ENCODE assay signal across 10 mouse cellular contexts in genomic region chr12:47163171-47163570, GRCm38 (mm10).
A peak's percentile ranks its signal among the peaks of the same experiment; 100 is the strongest.
DNase-seq lines count a peak whose midpoint lies in the region; ATAC-seq lines count a peak whose summit lies in the region.
"Had no signal": no experiment of that assay in that cellular context is flagged by ENCODE, and none has a peak within 500 bp of the region (broad histone marks: within the 10 kb centered on the region; RNA-seq: fewer than 3 reads in every experiment).

No protein-coding gene starts in this region.

- H3K9ac ChIP-seq in heart, embryonic 16.5 days (ENCODE audit: low read length): no peak overlapping the region
- H3K9ac ChIP-seq in embryonic facial prominence, embryonic 14.5 days (ENCODE audit: low read depth, low read length): no peak overlapping the region
- H3K9ac ChIP-seq in hindbrain, embryonic 15.5 days: peak overlapping the region; percentile 28; the same call in 1 of the 2 replicates
- H3K9ac ChIP-seq in neural tube, embryonic 14.5 days (replicated peaks; ENCODE audit: low read depth, low read length): 0 out of 2 replicates have a peak overlapping the region, but pooled peaks have one; percentile 8
- H3K9ac ChIP-seq: limb, embryonic 15.5 days had no signal

- H3K36me3 ChIP-seq in heart, embryonic 16.5 days (ENCODE audit: control insufficient read depth, insufficient read depth): no peaks in the 10 kb centered on the region
- H3K36me3 ChIP-seq in embryonic facial prominence, embryonic 14.5 days (ENCODE audit: control insufficient read depth, insufficient read depth, low read length): no peaks in the 10 kb centered on the region
- H3K36me3 ChIP-seq in hindbrain, embryonic 15.5 days: no peaks in the 10 kb centered on the region
- H3K36me3 ChIP-seq in neural tube, embryonic 14.5 days (ENCODE audit: control insufficient read depth, insufficient read depth, low read length): no peaks in the 10 kb centered on the region
- H3K36me3 ChIP-seq: limb, embryonic 15.5 days had no signal

- H3K4me3 ChIP-seq in heart, embryonic 16.5 days (ENCODE audit: low read length): peak overlapping the region; percentile 10; the same call in 1 of the 2 replicates
- no peak overlapping the region for H3K4me3 ChIP-seq in embryonic facial prominence, embryonic 14.5 days (ENCODE audit: low read depth, low read length)
- H3K4me3 ChIP-seq in hindbrain, embryonic 15.5 days: no peak overlapping the region
- no peak overlapping the region for H3K4me3 ChIP-seq in neural tube, embryonic 14.5 days (ENCODE audit: low read depth, low read length)
- H3K4me3 ChIP-seq: limb, embryonic 15.5 days had no signal

- H3K4me2 ChIP-seq in heart, embryonic 16.5 days (ENCODE audit: low read depth, low read length): peak overlapping the region; percentile 46
- H3K4me2 ChIP-seq in embryonic facial prominence, embryonic 14.5 days (ENCODE audit: low read depth, low read length): peak overlapping the region; percentile 14; the same call in 1 of the 2 replicates
- H3K4me2 ChIP-seq in hindbrain, embryonic 15.5 days: peak overlapping the region; percentile 42
- peak overlapping the region; percentile 41 for H3K4me2 ChIP-seq in neural tube, embryonic 14.5 days (ENCODE audit: low read depth, low read length)
- H3K4me2 ChIP-seq: limb, embryonic 15.5 days had no signal

- no peak overlapping the region for H3K27ac ChIP-seq in heart, embryonic 16.5 days (ENCODE audit: low read length)
- H3K27ac ChIP-seq in embryonic facial prominence, embryonic 14.5 days (replicated peaks; ENCODE audit: low read depth, low read length): no peak overlapping the region
- peak overlapping the region; percentile 75 for H3K27ac ChIP-seq in hindbrain, embryonic 15.5 days (replicated peaks)
- H3K27ac ChIP-seq in neural tube, embryonic 14.5 days (ENCODE audit: low read depth, low read length): peak overlapping the region; percentile 66
- H3K27ac ChIP-seq: limb, embryonic 15.5 days had no signal

- H3K9me3 ChIP-seq in heart, embryonic 16.5 days (replicated peaks; ENCODE audit: control insufficient read depth, low read length): no peaks in the 10 kb centered on the region
- no peaks in the 10 kb centered on the region for H3K9me3 ChIP-seq in embryonic facial prominence, embryonic 14.5 days (ENCODE audit: control insufficient read depth, low read length)
- H3K9me3 ChIP-seq in hindbrain, embryonic 15.5 days: no peaks in the 10 kb centered on the region
- H3K9me3 ChIP-seq in neural tube, embryonic 14.5 days (ENCODE audit: control insufficient read depth, low read length): no peaks in the 10 kb centered on the region
- H3K9me3 ChIP-seq: limb, embryonic 15.5 days had no signal

- no peaks in the 10 kb centered on the region for H3K27me3 ChIP-seq in heart, embryonic 16.5 days (ENCODE audit: control insufficient read depth, insufficient read depth, low read length)
- no peaks in the 10 kb centered on the region for H3K27me3 ChIP-seq in embryonic facial prominence, embryonic 14.5 days (replicated peaks; ENCODE audit: control insufficient read depth, insufficient read depth, low read length)
- H3K27me3 ChIP-seq in hindbrain, embryonic 15.5 days: no peaks in the 10 kb centered on the region
- H3K27me3 ChIP-seq in neural tube, embryonic 14.5 days (ENCODE audit: control insufficient read depth, insufficient read depth, low read length): no peaks in the 10 kb centered on the region
- H3K27me3 ChIP-seq: CH12.LX; limb, embryonic 15.5 days had no signal

- intact Hi-C loops in heart, postnatal 14 days (cut with DNase I): no loop called here

- ATAC-seq in heart, embryonic 16.5 days (replicated peaks; ENCODE audit: extremely low read depth, insufficient read depth, low FRiP score): no peak
- no peak for ATAC-seq in embryonic facial prominence, embryonic 14.5 days (ENCODE audit: low read depth)
- peak; percentile 37 for ATAC-seq in hindbrain, embryonic 15.5 days (ENCODE audit: low FRiP score, low read depth)
- ATAC-seq in neural tube, embryonic 14.5 days (ENCODE audit: low read depth): peak; percentile 80
- ATAC-seq: inflammation-experienced regulatory T-cells, adult 6 months had no signal

- 0 out of 2 replicates have a peak, but pooled peaks cover 4% of the 10 kb centered on the region for H3K4me1 ChIP-seq in heart, embryonic 16.5 days (ENCODE audit: control insufficient read depth, insufficient read depth, low read length)
- H3K4me1 ChIP-seq in embryonic facial prominence, embryonic 14.5 days (ENCODE audit: control insufficient read depth, insufficient read depth, low read length): peaks cover 7% of the 10 kb centered on the region; the same call in 1 of the 2 replicates
- H3K4me1 ChIP-seq in hindbrain, embryonic 15.5 days (replicated peaks): peaks cover 19% of the 10 kb centered on the region
- peaks cover 13% of the 10 kb centered on the region for H3K4me1 ChIP-seq in neural tube, embryonic 14.5 days (ENCODE audit: control insufficient read depth, insufficient read depth, low read length)

- no peak for DNase-seq in heart, postnatal 14 days
- no peak for DNase-seq in embryonic facial prominence, embryonic 14.5 days (ENCODE audit: low spot score)
- no peak for DNase-seq in ovary, postnatal 36 days (ENCODE audit: low spot score)
- no peak for DNase-seq in right cerebral cortex, postnatal 14 days

- WGBS in heart, embryonic 16.5 days: 60% methylated on average over 1 of the region's 1 CpGs
- 33% methylated on average over 1 of the region's 1 CpGs for WGBS in embryonic facial prominence, embryonic 14.5 days
- WGBS in hindbrain, embryonic 15.5 days: 4% methylated on average over 1 of the region's 1 CpGs
- 16% methylated on average over 1 of the region's 1 CpGs for WGBS in neural tube, embryonic 14.5 days

Comparison
In these comparisons a context has a peak if more than half of its experiments do, and no peak if none do; other contexts are left out.
1. ATAC-seq: peak in hindbrain, embryonic 15.5 days (single experiment) and neural tube, embryonic 14.5 days (single experiment); none in heart, embryonic 16.5 days (single experiment) and embryonic facial prominence, embryonic 14.5 days (single experiment).
2. H3K27ac ChIP-seq: peak in hindbrain, embryonic 15.5 days (single experiment) and neural tube, embryonic 14.5 days (single experiment); none in heart, embryonic 16.5 days (single experiment) and embryonic facial prominence, embryonic 14.5 days (single experiment).
3. H3K9ac ChIP-seq: peak in hindbrain, embryonic 15.5 days (single experiment) and neural tube, embryonic 14.5 days (single experiment); none in heart, embryonic 16.5 days (single experiment) and embryonic facial prominence, embryonic 14.5 days (single experiment).
4. Peak in every context shown above with its lines, with median percentiles within 50 percentile points of each other: H3K4me2 ChIP-seq.